Mouse (Mus musculus) heart, embryonic 12.5 days (tissue): ENCODE data around the gene Commd9. TPM values are rescaled to one million over a fixed set of nuclear protein-coding genes. Genes with fewer than 3 reads are reported as not detected.

ENCODE experiments used
- ATAC-seq: fragments of 200-750 bp; cut with Nextera tagmentation; 2 replicates; pipeline ENCODE4 v1.8.0; 2017; ENCODE audit warnings: moderate TSS enrichment, moderate library complexity; ENCODE audit not compliant: insufficient number of reproducible peaks, low FRiP score
- H3K27ac ChIP-seq: fragments of 300-500 bp; sonication (generic); 2 replicates; pipeline ENCODE4 v1.5.1; 2016; ENCODE audit warnings: mild to moderate bottlenecking, moderate library complexity; ENCODE audit not compliant: poor library complexity, severe bottlenecking
- H3K27me3 ChIP-seq: fragments of 300-500 bp; sonication (generic); replicated peaks from 2 replicates; pipeline ENCODE4 v1.6.1; 2016; ENCODE audit warnings: mild to moderate bottlenecking, moderate library complexity
- H3K36me3 ChIP-seq: fragments of 300-500 bp; sonication (generic); 2 replicates; pipeline ENCODE4 v1.6.1; 2016; ENCODE audit warnings: mild to moderate bottlenecking, moderate library complexity
- H3K4me1 ChIP-seq: fragments of 300-500 bp; sonication (generic); replicated peaks from 2 replicates; pipeline ENCODE4 v1.6.1; 2016; ENCODE audit warnings: mild to moderate bottlenecking
- H3K4me2 ChIP-seq: fragments of 300-500 bp; sonication (generic); 2 replicates; pipeline ENCODE4 v1.6.1; 2016; ENCODE audit warnings: mild to moderate bottlenecking, moderate library complexity
- H3K4me3 ChIP-seq: fragments of 300-500 bp; sonication (generic); 2 replicates; pipeline ENCODE4 v1.5.1; 2016; ENCODE audit warnings: mild to moderate bottlenecking
- H3K9ac ChIP-seq: fragments of 300-500 bp; sonication (generic); 2 replicates; pipeline ENCODE4 v1.6.1; 2016; ENCODE audit warnings: mild to moderate bottlenecking, moderate library complexity
- H3K9me3 ChIP-seq: fragments of 300-500 bp; sonication (generic); replicated peaks from 2 replicates; pipeline ENCODE4 v1.6.1; 2016; ENCODE audit warnings: mild to moderate bottlenecking, moderate library complexity
- WGBS: fragments of 180-500 bp; shearing (Covaris S2); methylation state at CpG from one replicate; pipeline ENCODE4 v1.1.7; 2016; 5-methylcytosine and 5-hydroxymethylcytosine counted together
- polyA plus RNA-seq: library from polyadenylated mRNA; unstranded; fragments of >200 nt; fragmentation: Nextera tagmentation; extraction: Ambion mirVana; gene quantifications from 2 replicates; pipeline ENCODE4 v1.2.1, GENCODE M21; 2016

The Commd9 gene
- 50.5 and 50.7 TPM in 2 replicates for polyA plus RNA-seq

GRCm38 (mm10) chr2:101885768-101886438 is at the start of gene Commd9:
TSS of gene Commd9 (plus strand) at chr2:101886247.
- H3K9me3 ChIP-seq: no peaks in the 10 kb centered on the region
- peak within 1 kb of the TSS; percentile 82 for H3K4me2 ChIP-seq
- WGBS: 13% methylated on average over 22 of the region's 22 CpGs
- H3K4me1 ChIP-seq: peaks cover 17% of the 10 kb centered on the region
- H3K9ac ChIP-seq: peak within 1 kb of the TSS; percentile 78
- H3K4me3 ChIP-seq: peak within 1 kb of the TSS; percentile 70
- H3K36me3 ChIP-seq: peaks cover 5% of the 10 kb centered on the region; the same call in 1 of the 2 replicates
- no peaks in the 10 kb centered on the region for H3K27me3 ChIP-seq
- H3K27ac ChIP-seq: no peak within 1 kb of the TSS
- peak; percentile 97 for ATAC-seq

GRCm38 (mm10) chr2:101842756-101843155 is 43.3 kb upstream of the Commd9 start:
- Histone ChIP-seq H3K4me1 (no peaks in the 10 kb centered on the region), H3K4me2 (no peak overlapping the region), H3K36me3 (no peaks in the 10 kb centered on the region), H3K4me3 (no peak overlapping the region), H3K9ac (no peak overlapping the region), H3K27me3 (peaks cover 2% of the 10 kb centered on the region; the same call in 1 of the 2 replicates), H3K27ac (no peak overlapping the region), H3K9me3 (no peaks in the 10 kb centered on the region)
- ATAC-seq: no peak
- WGBS: 73% methylated on average over 7 of the region's 7 CpGs

- Histone ChIP-seq H3K4me2 (no peak overlapping the region), H3K9ac (no peak overlapping the region), H3K36me3 (no peaks in the 10 kb centered on the region), H3K9me3 (no peaks in the 10 kb centered on the region; the same call in 1 of the 2 replicates), H3K27me3 (0 out of 2 replicates have a peak, but pooled peaks cover 3% of the 10 kb centered on the region), H3K27ac (no peak overlapping the region), H3K4me1 (no peaks in the 10 kb centered on the region), H3K4me3 (no peak overlapping the region)
- WGBS: 68% methylated on average over 7 of the region's 7 CpGs
- ATAC-seq: no peak
These were observed 31.3 kb upstream of the Commd9 start for GRCm38 (mm10) chr2:101854792-101855191.

GRCm38 (mm10) chr2:101856174-101856573 is 29.9 kb upstream of the Commd9 start:
- no peak overlapping the region for H3K4me3 ChIP-seq
- H3K27me3 ChIP-seq: 0 out of 2 replicates have a peak, but pooled peaks cover 3% of the 10 kb centered on the region
- WGBS: 74% methylated on average over 9 of the region's 9 CpGs
- no peak overlapping the region for H3K27ac ChIP-seq
- no peak overlapping the region for H3K4me2 ChIP-seq
- no peak for ATAC-seq
- H3K9me3 ChIP-seq: no peaks in the 10 kb centered on the region
- no peak overlapping the region for H3K9ac ChIP-seq
- H3K36me3 ChIP-seq: no peaks in the 10 kb centered on the region
- H3K4me1 ChIP-seq: no peaks in the 10 kb centered on the region

- peaks cover 8% of the 10 kb centered on the region; the same call in 1 of the 2 replicates for H3K4me1 ChIP-seq
- no peaks in the 10 kb centered on the region for H3K36me3 ChIP-seq
- 0 out of 2 replicates have a peak, but pooled peaks cover 3% of the 10 kb centered on the region for H3K27me3 ChIP-seq
- ATAC-seq: no peak
- H3K9ac ChIP-seq: no peak overlapping the region
- H3K9me3 ChIP-seq: no peaks in the 10 kb centered on the region
- H3K4me3 ChIP-seq: no peak overlapping the region
- 78% methylated on average over 3 of the region's 3 CpGs for WGBS
- no peak overlapping the region for H3K27ac ChIP-seq
- H3K4me2 ChIP-seq: no peak overlapping the region
These were observed 25.0 kb upstream of the Commd9 start for GRCm38 (mm10) chr2:101860920-101861485.

GRCm38 (mm10) chr2:101862219-101863123 is 23.6 kb upstream of the Commd9 start:
- Histone ChIP-seq H3K4me3 (no peak overlapping the region), H3K9ac (no peak overlapping the region), H3K36me3 (no peaks in the 10 kb centered on the region), H3K4me2 (peak overlapping the region; percentile 20; the same call in 1 of the 2 replicates), H3K27ac (peak overlapping the region; percentile 56), H3K27me3 (0 out of 2 replicates have a peak, but pooled peaks cover 3% of the 10 kb centered on the region), H3K4me1 (peaks cover 8% of the 10 kb centered on the region; the same call in 1 of the 2 replicates), H3K9me3 (no peaks in the 10 kb centered on the region)
- ATAC-seq: 0 out of 2 replicates have a peak, but pooled peaks have one; percentile 48
- WGBS: 49% methylated on average over 15 of the region's 15 CpGs

- no peak overlapping the region for H3K4me2 ChIP-seq
- H3K27me3 ChIP-seq: 0 out of 2 replicates have a peak, but pooled peaks cover 3% of the 10 kb centered on the region
- H3K9ac ChIP-seq: no peak overlapping the region
- no peaks in the 10 kb centered on the region for H3K4me1 ChIP-seq
- 79% methylated on average over 4 of the region's 4 CpGs for WGBS
- no peaks in the 10 kb centered on the region for H3K36me3 ChIP-seq
- H3K4me3 ChIP-seq: no peak overlapping the region
- no peak overlapping the region for H3K27ac ChIP-seq
- ATAC-seq: no peak
- H3K9me3 ChIP-seq: no peaks in the 10 kb centered on the region
These were observed 17.4 kb upstream of the Commd9 start for GRCm38 (mm10) chr2:101868683-101869082.

GRCm38 (mm10) chr2:101871179-101871578 is 14.9 kb upstream of the Commd9 start:
- H3K27ac ChIP-seq: no peak overlapping the region
- no peaks in the 10 kb centered on the region for H3K9me3 ChIP-seq
- WGBS: 32% methylated on average over 14 of the region's 14 CpGs
- no peak for ATAC-seq
- no peaks in the 10 kb centered on the region for H3K36me3 ChIP-seq
- 0 out of 2 replicates have a peak overlapping the region, but pooled peaks have one; percentile 34 for H3K9ac ChIP-seq
- H3K4me1 ChIP-seq: no peaks in the 10 kb centered on the region
- 0 out of 2 replicates have a peak, but pooled peaks cover 3% of the 10 kb centered on the region for H3K27me3 ChIP-seq
- H3K4me2 ChIP-seq: peak overlapping the region; percentile 60
- H3K4me3 ChIP-seq: peak overlapping the region; percentile 31

- H3K4me1 ChIP-seq: peaks cover 20% of the 10 kb centered on the region
- H3K36me3 ChIP-seq: no peaks in the 10 kb centered on the region
- H3K27me3 ChIP-seq: peaks cover 7% of the 10 kb centered on the region
- no peak overlapping the region for H3K4me3 ChIP-seq
- H3K27ac ChIP-seq: no peak overlapping the region
- WGBS: 71% methylated on average over 9 of the region's 9 CpGs
- ATAC-seq: no peak
- no peaks in the 10 kb centered on the region for H3K9me3 ChIP-seq
- H3K4me2 ChIP-seq: no peak overlapping the region
- no peak overlapping the region for H3K9ac ChIP-seq
These were observed 4.4 kb upstream of the Commd9 start for GRCm38 (mm10) chr2:101881471-101882162.

GRCm38 (mm10) chr2:101882998-101883397 is 3.0 kb upstream of the Commd9 start, which contains the start of gene Prr5l:
TSS of gene Prr5l (minus strand) at chr2:101883027.
- Histone ChIP-seq H3K27me3 (peaks cover 7% of the 10 kb centered on the region; the same call in 1 of the 2 replicates), H3K4me3 (no peak within 1 kb of the TSS), H3K4me1 (peaks cover 17% of the 10 kb centered on the region), H3K36me3 (no peaks in the 10 kb centered on the region), H3K27ac (no peak within 1 kb of the TSS), H3K4me2 (no peak within 1 kb of the TSS), H3K9me3 (no peaks in the 10 kb centered on the region), H3K9ac (no peak within 1 kb of the TSS)
- ATAC-seq: no peak
- 44% methylated on average over 3 of the region's 3 CpGs for WGBS
